Comparison of ENCODE assay signal across 36 mouse cellular contexts in genomic region chr6:49023315-49023714, GRCm38 (mm10). TPM values are rescaled to one million over a fixed set of nuclear protein-coding genes. Genes with fewer than 3 reads are reported as not detected.
A peak's percentile ranks its signal among the peaks of the same experiment; 100 is the strongest.
DNase-seq lines count a peak whose midpoint lies in the region; ATAC-seq and TF ChIP-seq lines count a peak whose summit lies in the region.
"Had no signal": no experiment of that assay in that cellular context is flagged by ENCODE, and none has a peak within 500 bp of the region (broad histone marks: within the 10 kb centered on the region; RNA-seq: fewer than 3 reads in every experiment).

No protein-coding gene starts in this region.

- ATAC-seq in hindbrain, embryonic 12.5 days (ENCODE audit: low FRiP score) = no peak
- ATAC-seq: activated CD4-positive, CD25-positive, alpha-beta regulatory T cell, adult 4 months; CD4-positive, CD25-positive, alpha-beta regulatory T cell, adult 4 months; forebrain, embryonic 15.5 days; hindbrain, embryonic 16.5 days; intestine, embryonic 15.5 days; Patski had no signal

- no peak overlapping the region for H3K4me2 ChIP-seq in hindbrain, embryonic 12.5 days (replicated peaks)
- H3K4me2 ChIP-seq: embryonic facial prominence, embryonic 13.5 days; forebrain, embryonic 12.5 days; forebrain, embryonic 15.5 days; heart, embryonic 11.5 days; hindbrain, embryonic 13.5 days; intestine, embryonic 15.5 days had no signal

- no peak overlapping the region for H3K27ac ChIP-seq in heart, adult 2 months
- peak overlapping the region; percentile 79 for H3K27ac ChIP-seq in macrophage
- H3K27ac ChIP-seq in hindbrain, embryonic 12.5 days = no peak overlapping the region
- H3K27ac ChIP-seq: embryonic facial prominence, embryonic 10.5 days; embryonic facial prominence, embryonic 13.5 days; forebrain, embryonic 12.5 days; forebrain, embryonic 15.5 days; hindbrain, embryonic 13.5 days; intestine, embryonic 15.5 days had no signal

- H3K79me2 ChIP-seq in heart, adult 2 months (replicated peaks; ENCODE audit: control insufficient read depth, insufficient read depth, low read length) = no peaks in the 10 kb centered on the region
- no peaks in the 10 kb centered on the region; the same call in 1 of the 2 replicates for H3K79me2 ChIP-seq in macrophage (ENCODE audit: inconsistent target)

- TF ChIP-seq POLR2A in heart, adult 2 months (IDR thresholded peaks at IDR 0.05; ENCODE audit: insufficient read depth, low read depth, low read length) = no peak

- H3K9me3 ChIP-seq in hindbrain, embryonic 12.5 days (replicated peaks) = no peaks in the 10 kb centered on the region
- H3K9me3 ChIP-seq: embryonic facial prominence, embryonic 10.5 days; embryonic facial prominence, embryonic 13.5 days; forebrain, embryonic 12.5 days; forebrain, embryonic 15.5 days; G1E; hindbrain, embryonic 13.5 days; intestine, embryonic 15.5 days had no signal

- no peak for TF ChIP-seq EP300 in heart, adult 2 months (IDR thresholded peaks at IDR 0.05; ENCODE audit: insufficient read depth, low read depth, low read length)

- intact Hi-C loops in heart, adult 2 months (cut with DNase I) = no loop called here
- intact Hi-C loops in left cerebral cortex, postnatal 36 days (cut with DNase I) = no loop called here

- no peak overlapping the region for H3K4me3 ChIP-seq in heart, adult 2 months
- H3K4me3 ChIP-seq in macrophage (ENCODE audit: inconsistent target) = no peak overlapping the region
- H3K4me3 ChIP-seq in hindbrain, embryonic 12.5 days = no peak overlapping the region
- H3K4me3 ChIP-seq: embryonic facial prominence, embryonic 10.5 days; embryonic facial prominence, embryonic 13.5 days; erythroblast, embryonic 14.5 days; forebrain, embryonic 12.5 days; forebrain, embryonic 15.5 days; hindbrain, embryonic 13.5 days; intestine, embryonic 15.5 days had no signal

- no peaks in the 10 kb centered on the region for H3K4me1 ChIP-seq in heart, adult 2 months (ENCODE audit: control insufficient read depth, insufficient read depth, low read length)
- 0 out of 2 replicates have a peak, but pooled peaks cover 2% of the 10 kb centered on the region for H3K4me1 ChIP-seq in hindbrain, embryonic 12.5 days
- H3K4me1 ChIP-seq: embryonic facial prominence, embryonic 13.5 days; intestine, embryonic 15.5 days had no signal

- peak; percentile 35 for DNase-seq in heart, adult 11 months
- DNase-seq in heart, adult 2 months = no peak
- DNase-seq in R1 (ENCODE audit: low read depth, low spot score) = peak; percentile 33
- no peak for DNase-seq in left cerebral cortex, postnatal 36 days (ENCODE audit: low spot score in 2 of 2)
- DNase-seq: adrenal gland, postnatal 10 days; adrenal gland, postnatal 36 days; B cell, adult 2 months; cerebellum, adult 11-12 months; cerebellum, adult 8-10 months; cerebellum, postnatal 10 days; cerebellum, postnatal 36 days; embryo, embryonic 11 days; gastrocnemius, postnatal 25 days; kidney, adult 11 months had no signal

- H3K36me3 ChIP-seq in heart, adult 2 months (ENCODE audit: control insufficient read depth, insufficient read depth, low read length) = no peaks in the 10 kb centered on the region
- no peaks in the 10 kb centered on the region for H3K36me3 ChIP-seq in macrophage (ENCODE audit: inconsistent target)
- no peaks in the 10 kb centered on the region for H3K36me3 ChIP-seq in hindbrain, embryonic 12.5 days
- H3K36me3 ChIP-seq: embryonic facial prominence, embryonic 10.5 days; embryonic facial prominence, embryonic 13.5 days; forebrain, embryonic 12.5 days; forebrain, embryonic 15.5 days; G1E; hindbrain, embryonic 13.5 days; intestine, embryonic 15.5 days had no signal

- H3K27me3 ChIP-seq in heart, adult 2 months (ENCODE audit: control insufficient read depth, insufficient read depth, low read length) = no peaks in the 10 kb centered on the region
- H3K27me3 ChIP-seq in hindbrain, embryonic 12.5 days = no peaks in the 10 kb centered on the region
- H3K27me3 ChIP-seq: embryonic facial prominence, embryonic 13.5 days; forebrain, embryonic 12.5 days; intestine, embryonic 15.5 days; Patski had no signal

- WGBS in heart, adult 2 months = 77% methylated on average over 10 of the region's 10 CpGs
- 78% methylated on average over 8 of the region's 10 CpGs for WGBS in macrophage (ENCODE audit: missing documents)
- WGBS in hindbrain, embryonic 12.5 days = 83% methylated on average over 10 of the region's 10 CpGs

- TF ChIP-seq CTCF in heart, adult 2 months (IDR thresholded peaks at IDR 0.05) = no peak

- no peak overlapping the region for H3K9ac ChIP-seq in heart, adult 2 months (ENCODE audit: low read depth, low read length)
- H3K9ac ChIP-seq in hindbrain, embryonic 12.5 days = no peak overlapping the region
- H3K9ac ChIP-seq: embryonic facial prominence, embryonic 13.5 days; forebrain, embryonic 12.5 days; forebrain, embryonic 15.5 days; hindbrain, embryonic 13.5 days; intestine, embryonic 15.5 days had no signal

RNA-seq across cellular contexts. Expression of gene Gpnmb, which starts 13.0 kb away (rescaled TPM):
- total RNA-seq in heart, adult 2 months (2021) = 1 to 10 TPM in 1 of 2 experiments, under 1 TPM in 1; 0.84 to 1.3 TPM
- 2.4 and 4.9 TPM in 2 replicates for polyA plus RNA-seq in heart, adult 2 months (2012; rRNA removed)
- 1,000 to 10,000 TPM; 1,267 to 6,629 (median 3,617) TPM for total RNA-seq in macrophage (2018; cell fraction: chromatin; rRNA removed)
- over 10,000 TPM in 5 of 26 experiments, 1,000 to 10,000 TPM in 21; 4,123 to 12,103 (median 7,089) TPM for total RNA-seq in macrophage (2018; cell fraction: cytosol; rRNA removed)
- total RNA-seq in macrophage (2018; cell fraction: nucleus; rRNA removed) = over 10,000 TPM in 11 of 26 experiments, 1,000 to 10,000 TPM in 15; 3,188 to 14,258 (median 7,841) TPM
- 10,016 to 46,211 TPM (median 10,775 TPM) in 3 replicates for polyA plus RNA-seq in macrophage (2018)
- polyA plus RNA-seq in hindbrain, embryonic 12.5 days (2016; fragmentation: Nextera tagmentation; extraction: Ambion mirVana) = 0.31 and 0.65 TPM in 2 replicates
- 1 to 10 TPM; 1.1 to 1.8 TPM for total RNA-seq in left cerebral cortex, postnatal 36 days (2021)
- total RNA-seq: hematopoietic stem cell, adult 5-6 weeks had no signal

RNA-seq across cellular contexts. Expression of gene Svs1, which starts 36.7 kb away (rescaled TPM):
- total RNA-seq in heart, adult 2 months (2021) = not detected
- polyA plus RNA-seq in heart, adult 2 months (2012; rRNA removed) = not detected in 2 replicates
- not detected for total RNA-seq in macrophage (2018; cell fraction: chromatin; rRNA removed)
- not detected for total RNA-seq in macrophage (2018; cell fraction: cytosol; rRNA removed)
- total RNA-seq in macrophage (2018; cell fraction: nucleus; rRNA removed) = not detected
- not detected in 3 replicates for polyA plus RNA-seq in macrophage (2018)
- not detected in 2 replicates for polyA plus RNA-seq in hindbrain, embryonic 12.5 days (2016; fragmentation: Nextera tagmentation; extraction: Ambion mirVana)
- not detected for total RNA-seq in left cerebral cortex, postnatal 36 days (2021)
- total RNA-seq: adrenal gland, postnatal 10 days; adrenal gland, postnatal 36 days; gastrocnemius, adult 8-10 months; gastrocnemius, postnatal 25 days; heart, adult 8-10 months; heart, postnatal 25 days; hematopoietic stem cell, adult 5-6 weeks had no signal
- polyA plus RNA-seq: activated CD4-positive, CD25-positive, alpha-beta regulatory T cell, adult 4 months; CD4-positive, CD25-positive, alpha-beta regulatory T cell, adult 4 months; cortical plate, adult 2 months; embryonic facial prominence, embryonic 10.5 days; embryonic facial prominence, embryonic 13.5 days; erythroblast, embryonic 14.5 days; forebrain, embryonic 12.5 days; forebrain, embryonic 15.5 days; G1E; heart, embryonic 11.5 days; heart, embryonic 14.5 days; heart, postnatal 0 days; hindbrain, embryonic 13.5 days; hindbrain, embryonic 16.5 days; intestine, embryonic 15.5 days; Patski had no signal

RNA-seq across cellular contexts. Expression of gene Doxl2, which starts 48.6 kb away (rescaled TPM):
- not detected for total RNA-seq in heart, adult 2 months (2021)
- polyA plus RNA-seq in heart, adult 2 months (2012; rRNA removed) = not detected in 2 replicates
- total RNA-seq in macrophage (2018; cell fraction: chromatin; rRNA removed) = not detected
- not detected for total RNA-seq in macrophage (2018; cell fraction: cytosol; rRNA removed)
- total RNA-seq in macrophage (2018; cell fraction: nucleus; rRNA removed) = not detected
- not detected in 3 replicates for polyA plus RNA-seq in macrophage (2018)
- polyA plus RNA-seq in hindbrain, embryonic 12.5 days (2016; fragmentation: Nextera tagmentation; extraction: Ambion mirVana) = not detected in 2 replicates
- not detected for total RNA-seq in left cerebral cortex, postnatal 36 days (2021)
- total RNA-seq: adrenal gland, postnatal 10 days; adrenal gland, postnatal 36 days; G1E; gastrocnemius, adult 8-10 months; gastrocnemius, postnatal 25 days; heart, adult 8-10 months; heart, postnatal 25 days; hematopoietic stem cell, adult 5-6 weeks had no signal
- polyA plus RNA-seq: CD4-positive, CD25-positive, alpha-beta regulatory T cell, adult 4 months; cortical plate, adult 2 months; embryonic facial prominence, embryonic 10.5 days; embryonic facial prominence, embryonic 13.5 days; forebrain, embryonic 12.5 days; forebrain, embryonic 15.5 days; G1E; heart, embryonic 11.5 days; heart, embryonic 14.5 days; heart, postnatal 0 days; hindbrain, embryonic 13.5 days; hindbrain, embryonic 16.5 days; intestine, embryonic 15.5 days; Patski had no signal

RNA-seq across cellular contexts. Expression of gene Malsu1, which starts 50.3 kb away (rescaled TPM):
- 10 to 100 TPM; 34.4 to 39.0 TPM for total RNA-seq in heart, adult 2 months (2021)
- polyA plus RNA-seq in heart, adult 2 months (2012; rRNA removed) = 14.5 and 15.4 TPM in 2 replicates
- 100 to 1,000 TPM in 18 of 26 experiments, 10 to 100 TPM in 8; 57.4 to 282 (median 136) TPM for total RNA-seq in macrophage (2018; cell fraction: chromatin; rRNA removed)
- 10 to 100 TPM in 6 of 26 experiments, 1 to 10 TPM in 20; 3.7 to 18.0 (median 7.4) TPM for total RNA-seq in macrophage (2018; cell fraction: cytosol; rRNA removed)
- 100 to 1,000 TPM in 6 of 26 experiments, 10 to 100 TPM in 20; 28.0 to 161 (median 73.3) TPM for total RNA-seq in macrophage (2018; cell fraction: nucleus; rRNA removed)
- 5.1 to 8.2 TPM (median 5.4 TPM) in 3 replicates for polyA plus RNA-seq in macrophage (2018)
- 63.6 and 67.7 TPM in 2 replicates for polyA plus RNA-seq in hindbrain, embryonic 12.5 days (2016; fragmentation: Nextera tagmentation; extraction: Ambion mirVana)
- total RNA-seq in left cerebral cortex, postnatal 36 days (2021) = 10 to 100 TPM; 30.4 to 32.0 TPM

Comparison
In these comparisons a context has a peak if more than half of its experiments do, and no peak if none do; other contexts are left out.
1. DNase-seq: peak in heart, adult 11 months (single experiment) and R1 (single experiment); none in heart, adult 2 months (0 of 2) and left cerebral cortex, postnatal 36 days (0 of 2).
2. RNA of gene Gpnmb, which starts 13.0 kb away (polyA plus RNA-seq): 10,016 to 46,211 TPM in macrophage; 2.4 to 4.9 TPM in heart, adult 2 months and 0.31 to 0.65 TPM in hindbrain, embryonic 12.5 days; every median in the first group is over 1,000 times any median in the second.